Mouse (Mus musculus): ENCODE results near the gene Tmf1. TPM values are rescaled to one million over a fixed set of nuclear protein-coding genes. Genes with fewer than 3 reads are reported as not detected.

Gene Tmf1
- polyA plus RNA-seq (2012; rRNA removed; ENCODE audit: low replicate concordance), result 1.4 and 1.6 TPM in 2 replicates

GRCm38 (mm10) chr6:97178491-97179366 is at the start of gene Tmf1:
TSS of gene Tmf1 (minus strand) at chr6:97179122.

GRCm38 (mm10) chr6:97210191-97210961 is 31.5 kb upstream of the Tmf1 start, which contains the start of gene Arl6ip5:
TSS of gene Arl6ip5 (plus strand) at chr6:97210689.

GRCm38 (mm10) chr6:97205439-97205885 is 26.5 kb upstream of the Tmf1 start, which contains the start of gene Uba3:
TSS of gene Uba3 (minus strand) at chr6:97205647.

GRCm38 (mm10) chr6:97148383-97149251 is 30.3 kb downstream of the Tmf1 start, which contains the start of gene Eogt:
TSS of gene Eogt (minus strand) at chr6:97149182.

Other genes with a start within 250 kb of the Tmf1 start
- not detected in 2 replicates for gene Fam19a4, start 118.7 kb downstream of the Tmf1 start, polyA plus RNA-seq (2012; rRNA removed; ENCODE audit: low replicate concordance)
- 1.8 and 5.7 TPM in 2 replicates for gene Eogt, start 29.9 kb downstream of the Tmf1 start, polyA plus RNA-seq (2012; rRNA removed; ENCODE audit: low replicate concordance)
- gene Uba3, start 26.5 kb upstream of the Tmf1 start, polyA plus RNA-seq (2012; rRNA removed; ENCODE audit: low replicate concordance), result 2.7 and 2.9 TPM in 2 replicates
- gene Arl6ip5, start 31.6 kb upstream of the Tmf1 start, polyA plus RNA-seq (2012; rRNA removed; ENCODE audit: low replicate concordance), result 20.2 and 25.5 TPM in 2 replicates
- gene Lmod3, start 73.6 kb upstream of the Tmf1 start, polyA plus RNA-seq (2012; rRNA removed; ENCODE audit: low replicate concordance), result not detected in 2 replicates